Mouse (Mus musculus) C2C12 (cell line): ENCODE measurements around the gene Bhlha9. TPM values are rescaled to one million over a fixed set of nuclear protein-coding genes. Genes with fewer than 3 reads are reported as not detected.

Source experiments
- H3K27me3 ChIP-seq: one replicate; pipeline ENCODE4 v1.6.1; 2011; ENCODE audit not compliant: control insufficient read depth, insufficient read depth, insufficient read length
- H3K36me3 ChIP-seq: one replicate; pipeline ENCODE4 v1.6.1; 2011; ENCODE audit not compliant: control insufficient read depth, insufficient read depth
- H3K4me3 ChIP-seq: one replicate; pipeline ENCODE4 v1.5.1; 2011; ENCODE audit warnings: mild to moderate bottlenecking, control low read depth; ENCODE audit not compliant: poor library complexity, insufficient read depth, severe bottlenecking
- H3K79me2 ChIP-seq: one replicate; pipeline ENCODE4 v1.6.1; 2011; ENCODE audit not compliant: control insufficient read depth, insufficient read depth
- H3K79me3 ChIP-seq: one replicate; pipeline ENCODE4 v1.6.1; 2011; ENCODE audit warnings: low read depth, control low read depth
- H3ac ChIP-seq: one replicate; pipeline ENCODE3; 2011; ENCODE audit warnings: low read depth; ENCODE audit not compliant: control insufficient read depth, insufficient read length
- CEBPB ChIP-seq: IDR thresholded peaks from one replicate; pipeline ENCODE4 v1.6.1; 2011; ENCODE audit warnings: low read depth, mild to moderate bottlenecking, control low read depth, moderate library complexity
- CTCF ChIP-seq: IDR thresholded peaks from one replicate; pipeline ENCODE4 v1.5.1; 2011; ENCODE audit not compliant: control insufficient read depth, insufficient read depth, insufficient read length
- FOSL1 ChIP-seq: IDR thresholded peaks from one replicate; pipeline ENCODE4 v1.8.0; 2011; ENCODE audit warnings: mild to moderate bottlenecking, low read length; ENCODE audit not compliant: poor library complexity, insufficient read depth, severe bottlenecking
- MAX ChIP-seq: IDR thresholded peaks from one replicate; pipeline ENCODE4 v1.6.1; 2011; ENCODE audit warnings: mild to moderate bottlenecking, control low read depth
- MYOD1 ChIP-seq: IDR thresholded peaks from one replicate; pipeline ENCODE4 v1.6.1; 2011; ENCODE audit warnings: low read depth; ENCODE audit not compliant: control insufficient read depth, insufficient read length
- MYOG ChIP-seq: IDR thresholded peaks from one replicate; pipeline ENCODE4 v1.6.1; 2011; ENCODE audit not compliant: control insufficient read depth, insufficient read length; ENCODE audit errors: extremely low read depth
- USF1 ChIP-seq: IDR thresholded peaks from one replicate; pipeline ENCODE4 v1.6.1; 2011; ENCODE audit warnings: low read depth, mild to moderate bottlenecking, control low read depth, moderate library complexity
- polyA plus RNA-seq: library from polyadenylated mRNA; unstranded; fragments of >200 nt; fragmentation: generic; extraction: Trizol; gene quantifications from one replicate; pipeline ENCODE4 v1.2.1, GENCODE M21; 2012; ENCODE audit warnings: missing spikeins

Bhlha9 gene
- polyA plus RNA-seq, 1 experiment: 0.05 TPM

DNA sequence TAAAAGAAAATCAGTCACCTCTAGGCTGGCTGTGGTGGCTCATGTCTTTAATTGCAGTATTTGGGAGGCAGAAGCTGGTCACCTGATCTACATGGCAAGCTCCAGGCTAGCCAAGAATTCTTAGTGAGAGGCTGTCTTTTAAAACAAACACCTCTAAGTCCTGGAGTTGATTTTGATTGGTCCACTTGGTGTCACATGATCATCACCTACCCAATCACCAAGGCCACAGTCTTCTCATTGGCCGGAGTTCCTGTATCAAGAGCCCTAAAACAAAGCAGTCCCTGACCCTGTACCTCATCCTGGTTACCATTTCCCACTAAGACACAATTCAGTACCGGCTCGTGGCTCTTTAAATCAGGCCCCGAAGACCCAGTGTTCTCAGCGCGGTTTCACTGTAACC lies 23.5 kb downstream of the Bhlha9 start:
- H3ac ChIP-seq: no peak overlapping the region
- no peaks in the 10 kb centered on the region for H3K79me2 ChIP-seq
- no peaks in the 10 kb centered on the region for H3K79me3 ChIP-seq
- TF ChIP-seq USF1: peak; percentile 68
- no peak for TF ChIP-seq CTCF
- no peak for TF ChIP-seq MAX
- no peak for TF ChIP-seq CEBPB
- peaks cover 4% of the 10 kb centered on the region for H3K27me3 ChIP-seq
- no peaks in the 10 kb centered on the region for H3K36me3 ChIP-seq
- no peak overlapping the region for H3K4me3 ChIP-seq

DNA sequence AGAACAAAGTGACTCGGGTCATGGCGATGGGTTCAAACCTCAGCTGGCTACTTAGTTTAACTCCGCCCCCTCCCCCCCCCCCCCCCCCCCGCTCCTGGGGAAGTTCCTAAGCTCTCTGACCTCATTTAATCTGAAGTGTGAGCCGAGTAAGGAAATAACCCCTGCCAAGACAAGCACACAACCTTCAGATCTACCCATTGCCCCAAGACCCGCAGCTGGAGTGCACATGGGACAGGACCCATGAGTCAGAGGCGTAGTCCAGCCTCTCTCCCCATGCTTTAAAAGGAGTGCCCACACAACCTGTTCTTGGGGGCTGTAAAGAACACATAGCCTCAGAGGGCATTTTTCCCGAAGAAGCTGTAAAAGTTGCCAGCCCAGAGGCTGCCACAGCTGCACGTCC lies 27.4 kb downstream of the Bhlha9 start:
- H3K36me3 ChIP-seq: no peaks in the 10 kb centered on the region
- peaks cover 13% of the 10 kb centered on the region for H3K27me3 ChIP-seq
- no peak overlapping the region for H3K4me3 ChIP-seq
- TF ChIP-seq FOSL1 (no peak), MAX (no peak), CTCF (no peak), MYOG (no peak), USF1 (no peak), CEBPB (no peak), MYOD1 (no peak)
- no peaks in the 10 kb centered on the region for H3K79me2 ChIP-seq
- no peaks in the 10 kb centered on the region for H3K79me3 ChIP-seq
- H3ac ChIP-seq: no peak overlapping the region

- Histone ChIP-seq H3K79me2 (no peaks in the 10 kb centered on the region), H3K36me3 (no peaks in the 10 kb centered on the region), H3K4me3 (no peak overlapping the region), H3K79me3 (no peaks in the 10 kb centered on the region), H3ac (no peak overlapping the region), H3K27me3 (peaks cover 10% of the 10 kb centered on the region)
- TF ChIP-seq CTCF: no peak
- TF ChIP-seq FOSL1: no peak
- TF ChIP-seq CEBPB: no peak
- TF ChIP-seq MYOD1: no peak
- TF ChIP-seq MAX: no peak
- no peak for TF ChIP-seq MYOG
- TF ChIP-seq USF1: no peak
Observed at GRCm38 (mm10) chr11:76707656-76708055, 35.4 kb downstream of the Bhlha9 start.

DNA sequence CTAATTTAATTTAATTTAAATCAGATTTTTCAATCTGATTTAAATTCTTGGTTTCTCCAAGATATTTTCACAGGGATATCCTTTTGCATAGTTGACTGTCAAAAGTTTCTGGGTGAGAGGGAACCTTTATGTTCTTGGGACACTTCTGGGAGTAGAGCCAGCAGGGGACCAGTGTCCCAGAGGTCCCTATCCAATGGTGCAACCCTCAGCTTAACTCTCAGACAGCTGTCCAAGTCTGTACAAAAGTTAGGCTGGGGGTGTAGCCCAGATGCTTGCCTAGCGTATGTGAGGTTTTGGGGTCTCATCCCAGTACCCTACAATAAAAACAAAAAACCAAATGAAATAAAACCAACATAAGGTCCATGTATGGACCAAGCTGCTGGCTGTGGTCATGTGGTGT lies 35.8 kb downstream of the Bhlha9 start:
- TF ChIP-seq USF1 (no peak), MYOD1 (no peak), MAX (no peak), MYOG (no peak), CTCF (no peak), CEBPB (no peak), FOSL1 (no peak)
- no peaks in the 10 kb centered on the region for H3K79me2 ChIP-seq
- H3K4me3 ChIP-seq: no peak overlapping the region
- H3K27me3 ChIP-seq: peaks cover 10% of the 10 kb centered on the region
- no peaks in the 10 kb centered on the region for H3K36me3 ChIP-seq
- H3K79me3 ChIP-seq: no peaks in the 10 kb centered on the region
- H3ac ChIP-seq: no peak overlapping the region

GRCm38 (mm10) chr11:76708881-76709280 lies 36.6 kb downstream of the Bhlha9 start:
- no peaks in the 10 kb centered on the region for H3K36me3 ChIP-seq
- peaks cover 9% of the 10 kb centered on the region for H3K27me3 ChIP-seq
- no peak overlapping the region for H3ac ChIP-seq
- no peaks in the 10 kb centered on the region for H3K79me2 ChIP-seq
- no peaks in the 10 kb centered on the region for H3K79me3 ChIP-seq
- TF ChIP-seq CEBPB (no peak), FOSL1 (no peak), MYOG (no peak), MYOD1 (no peak), MAX (no peak), CTCF (no peak), USF1 (no peak)
- H3K4me3 ChIP-seq: no peak overlapping the region
